Comparison of ENCODE assay signal across 16 mouse cellular contexts in genomic region chr11:7116647-7117046, GRCm38 (mm10). TPM values are rescaled to one million over a fixed set of nuclear protein-coding genes. Genes with fewer than 3 reads are reported as not detected.
"Had no signal": no experiment of that assay in that cellular context is flagged by ENCODE, and none has a peak within 500 bp of the region (broad histone marks: within the 10 kb centered on the region; RNA-seq: fewer than 3 reads in every experiment).

No protein-coding gene starts in this region.

- H3K9me3 ChIP-seq: kidney, embryonic 15.5 days; liver, embryonic 13.5 days; stomach, embryonic 15.5 days had no signal

- H3K4me1 ChIP-seq: kidney, embryonic 15.5 days; liver, embryonic 13.5 days; stomach, embryonic 15.5 days had no signal

- H3K27ac ChIP-seq: kidney, embryonic 15.5 days; left cerebral cortex, adult 2 months; liver, embryonic 13.5 days; stomach, embryonic 15.5 days had no signal

- H3K27me3 ChIP-seq: kidney, embryonic 15.5 days; liver, embryonic 13.5 days; stomach, embryonic 15.5 days had no signal

- DNase-seq: kidney, adult 11 months; kidney, adult 8-10 months; kidney, postnatal 10 days; kidney, postnatal 36 days; layer of hippocampus, postnatal 36 days; liver, embryonic 13.5 days; lung, adult 2 months; lung, postnatal 14 days; lung, postnatal 4 days; thymus, postnatal 25 days had no signal

- H3K4me2 ChIP-seq: kidney, embryonic 15.5 days; liver, embryonic 13.5 days; stomach, embryonic 15.5 days had no signal

- H3K36me3 ChIP-seq: kidney, embryonic 15.5 days; liver, embryonic 13.5 days; stomach, embryonic 15.5 days had no signal

- ATAC-seq: midbrain, embryonic 16.5 days had no signal

- H3K4me3 ChIP-seq: kidney, embryonic 15.5 days; left cerebral cortex, adult 2 months; liver, embryonic 13.5 days; stomach, embryonic 15.5 days had no signal

- H3K9ac ChIP-seq: kidney, embryonic 15.5 days; liver, embryonic 13.5 days; stomach, embryonic 15.5 days had no signal

RNA-seq across cellular contexts. Expression of gene Adcy1, which starts 53.4 kb away (rescaled TPM):
- total RNA-seq: megakaryocyte progenitor cell, adult 5-6 weeks; megakaryocyte-erythroid progenitor cell, adult 5-6 weeks had no signal
